In genomic region chr3:58817337-58817736, GRCm38 (mm10) we compare ENCODE assay signal across 15 mouse cellular contexts. TPM values are rescaled to one million over a fixed set of nuclear protein-coding genes. Genes with fewer than 3 reads are reported as not detected.
A peak's percentile ranks its signal among the peaks of the same experiment; 100 is the strongest.
DNase-seq lines count a peak whose midpoint lies in the region; ATAC-seq lines count a peak whose summit lies in the region.
"Had no signal": no experiment of that assay in that cellular context is flagged by ENCODE, and none has a peak within 500 bp of the region (broad histone marks: within the 10 kb centered on the region; RNA-seq: fewer than 3 reads in every experiment).

No protein-coding gene starts in this region.

- no peak overlapping the region for H3K9ac ChIP-seq in forebrain, embryonic 16.5 days (replicated peaks; ENCODE audit: low read depth, low read length)
- no peak overlapping the region for H3K9ac ChIP-seq in midbrain, embryonic 12.5 days (replicated peaks)
- no peak overlapping the region for H3K9ac ChIP-seq in neural tube, embryonic 13.5 days
- H3K9ac ChIP-seq: embryonic facial prominence, embryonic 15.5 days; heart, embryonic 13.5 days had no signal

- H3K4me3 ChIP-seq in forebrain, embryonic 16.5 days (replicated peaks; ENCODE audit: low read length): no peak overlapping the region
- no peak overlapping the region for H3K4me3 ChIP-seq in forebrain, embryonic 10.5 days
- no peak overlapping the region for H3K4me3 ChIP-seq in midbrain, embryonic 12.5 days
- H3K4me3 ChIP-seq in midbrain, embryonic 10.5 days: no peak overlapping the region
- no peak overlapping the region for H3K4me3 ChIP-seq in neural tube, embryonic 13.5 days
- H3K4me3 ChIP-seq: embryonic facial prominence, embryonic 15.5 days; heart, embryonic 13.5 days had no signal

- no peak overlapping the region for H3K4me2 ChIP-seq in forebrain, embryonic 16.5 days (ENCODE audit: low read length)
- no peak overlapping the region for H3K4me2 ChIP-seq in midbrain, embryonic 12.5 days (replicated peaks)
- H3K4me2 ChIP-seq in neural tube, embryonic 13.5 days: no peak overlapping the region
- H3K4me2 ChIP-seq: embryonic facial prominence, embryonic 15.5 days; heart, embryonic 13.5 days had no signal

- H3K27ac ChIP-seq in forebrain, embryonic 16.5 days (ENCODE audit: low read length): no peak overlapping the region
- no peak overlapping the region for H3K27ac ChIP-seq in forebrain, embryonic 10.5 days
- H3K27ac ChIP-seq in midbrain, embryonic 12.5 days (replicated peaks): no peak overlapping the region
- no peak overlapping the region for H3K27ac ChIP-seq in midbrain, embryonic 10.5 days (replicated peaks)
- no peak overlapping the region for H3K27ac ChIP-seq in neural tube, embryonic 13.5 days (replicated peaks)
- H3K27ac ChIP-seq: embryonic facial prominence, embryonic 15.5 days; heart, embryonic 13.5 days had no signal

- DNase-seq in forebrain, embryonic 10.5 days (ENCODE audit: extremely low spot score, low spot score): no peak
- DNase-seq in midbrain, embryonic 10.5 days (ENCODE audit: low spot score): no peak
- DNase-seq in heart, postnatal 4 days: peak; percentile 32
- no peak for DNase-seq in frontal cortex, postnatal 25 days (ENCODE audit: low spot score in 2 of 2)
- no peak for DNase-seq in frontal cortex, postnatal 10 days (ENCODE audit: low spot score in 2 of 2)
- DNase-seq: cerebellum, adult 9-10 months; lung, postnatal 14 days; thymus, adult 18-20 months had no signal

- no peaks in the 10 kb centered on the region for H3K36me3 ChIP-seq in forebrain, embryonic 16.5 days (ENCODE audit: control insufficient read depth, insufficient read depth)
- no peaks in the 10 kb centered on the region for H3K36me3 ChIP-seq in forebrain, embryonic 10.5 days (replicated peaks)
- H3K36me3 ChIP-seq in midbrain, embryonic 12.5 days: no peaks in the 10 kb centered on the region
- H3K36me3 ChIP-seq in midbrain, embryonic 10.5 days: no peaks in the 10 kb centered on the region
- H3K36me3 ChIP-seq in neural tube, embryonic 13.5 days: no peaks in the 10 kb centered on the region
- H3K36me3 ChIP-seq: embryonic facial prominence, embryonic 15.5 days; heart, embryonic 13.5 days had no signal

- no peaks in the 10 kb centered on the region for H3K4me1 ChIP-seq in forebrain, embryonic 16.5 days (replicated peaks; ENCODE audit: control insufficient read depth, insufficient read depth, low read length)
- peaks cover 13% of the 10 kb centered on the region; the same call in 1 of the 2 replicates for H3K4me1 ChIP-seq in forebrain, embryonic 10.5 days
- H3K4me1 ChIP-seq in midbrain, embryonic 12.5 days: no peaks in the 10 kb centered on the region
- peaks cover 10% of the 10 kb centered on the region for H3K4me1 ChIP-seq in midbrain, embryonic 10.5 days
- 0 out of 2 replicates have a peak, but pooled peaks cover 8% of the 10 kb centered on the region for H3K4me1 ChIP-seq in neural tube, embryonic 13.5 days (replicated peaks)
- H3K4me1 ChIP-seq: embryonic facial prominence, embryonic 15.5 days had no signal

- 0 out of 2 replicates have a peak, but pooled peaks have one; percentile 33 for ATAC-seq in forebrain, embryonic 16.5 days
- ATAC-seq in midbrain, embryonic 12.5 days (ENCODE audit: low FRiP score, low read depth): 0 out of 2 replicates have a peak, but pooled peaks have one; percentile 23
- peak; percentile 36; the same call in 1 of the 2 replicates for ATAC-seq in neural tube, embryonic 13.5 days (ENCODE audit: low read depth)

- H3K9me3 ChIP-seq in forebrain, embryonic 16.5 days (ENCODE audit: control insufficient read depth, low read length): no peaks in the 10 kb centered on the region
- no peaks in the 10 kb centered on the region for H3K9me3 ChIP-seq in forebrain, embryonic 10.5 days
- H3K9me3 ChIP-seq in midbrain, embryonic 12.5 days: no peaks in the 10 kb centered on the region
- no peaks in the 10 kb centered on the region for H3K9me3 ChIP-seq in midbrain, embryonic 10.5 days (replicated peaks)
- no peaks in the 10 kb centered on the region for H3K9me3 ChIP-seq in neural tube, embryonic 13.5 days
- H3K9me3 ChIP-seq: embryonic facial prominence, embryonic 15.5 days; heart, embryonic 13.5 days had no signal

- WGBS in forebrain, embryonic 16.5 days: 22% methylated on average over 6 of the region's 6 CpGs
- 40% methylated on average over 6 of the region's 6 CpGs for WGBS in forebrain, embryonic 10.5 days
- WGBS in midbrain, embryonic 12.5 days: 30% methylated on average over 6 of the region's 6 CpGs
- WGBS in midbrain, embryonic 10.5 days: 41% methylated on average over 6 of the region's 6 CpGs
- WGBS in neural tube, embryonic 13.5 days: 25% methylated on average over 6 of the region's 6 CpGs

- no peaks in the 10 kb centered on the region for H3K27me3 ChIP-seq in forebrain, embryonic 16.5 days (replicated peaks; ENCODE audit: control insufficient read depth, insufficient read depth, low read length)
- H3K27me3 ChIP-seq in forebrain, embryonic 10.5 days (ENCODE audit: poor library complexity, severe bottlenecking): peaks cover 29% of the 10 kb centered on the region
- peaks cover 96% of the 10 kb centered on the region for H3K27me3 ChIP-seq in midbrain, embryonic 12.5 days
- H3K27me3 ChIP-seq in midbrain, embryonic 10.5 days (ENCODE audit: low read depth, poor library complexity, severe bottlenecking): peaks cover 100% of the 10 kb centered on the region
- no peaks in the 10 kb centered on the region for H3K27me3 ChIP-seq in neural tube, embryonic 13.5 days
- H3K27me3 ChIP-seq: embryonic facial prominence, embryonic 15.5 days had no signal

RNA-seq across cellular contexts. Expression of gene Mindy4b-ps, which starts 4.8 kb away (rescaled TPM):
- polyA plus RNA-seq in forebrain, embryonic 16.5 days (2015; fragmentation: Nextera tagmentation; extraction: Ambion mirVana): not detected in 2 replicates
- not detected in 2 replicates for polyA plus RNA-seq in forebrain, embryonic 10.5 days (2016; fragmentation: Nextera tagmentation; extraction: Ambion mirVana)
- polyA plus RNA-seq in midbrain, embryonic 12.5 days (2016; fragmentation: Nextera tagmentation; extraction: Ambion mirVana): not detected in 2 replicates
- not detected in 2 replicates for polyA plus RNA-seq in midbrain, embryonic 10.5 days (2016; fragmentation: Nextera tagmentation; extraction: Ambion mirVana)
- under 1 TPM; 0.32 to 0.41 TPM for total RNA-seq in heart, postnatal 4 days (2021)
- polyA plus RNA-seq in neural tube, embryonic 13.5 days (2015; fragmentation: Nextera tagmentation; extraction: Ambion mirVana): not detected in 2 replicates
- polyA plus RNA-seq: embryonic facial prominence, embryonic 15.5 days; kidney, embryonic 14.5 days; small intestine, adult 2 months had no signal
